Mouse (Mus musculus): Measurements from ENCODE around the gene Rad51.

DNA sequence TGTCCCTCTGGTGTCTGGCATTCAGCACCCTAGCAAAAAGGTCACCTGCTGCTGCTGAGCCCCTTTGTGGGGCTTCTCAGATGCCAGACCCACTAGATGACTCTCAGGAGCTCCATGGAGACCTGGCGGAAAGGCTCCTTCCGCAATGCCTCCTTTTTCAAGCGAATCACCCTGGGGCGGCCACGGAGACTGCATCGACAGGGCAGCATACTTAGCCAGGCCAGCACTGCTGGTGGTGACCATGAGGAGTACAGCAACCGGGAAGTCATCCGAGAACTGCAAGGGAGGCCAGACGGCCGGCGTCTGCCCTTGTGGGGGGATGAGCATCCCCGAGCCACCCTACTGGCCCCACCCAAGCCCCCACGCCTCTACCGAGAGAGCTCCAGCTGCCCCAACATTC, 62.3 kb downstream of the Rad51 start:
- TF ChIP-seq POLR2A (IDR thresholded peaks at IDR 0.05; ENCODE audit: insufficient read length, low read depth), result peak; percentile 7
- no peak for TF ChIP-seq MAX (IDR thresholded peaks at IDR 0.05; ENCODE audit: low read depth)
- TF ChIP-seq TCF12 (IDR thresholded peaks at IDR 0.05; ENCODE audit: insufficient read depth, poor library complexity, severe bottlenecking), result no peak
- no peak for TF ChIP-seq E2F4 (IDR thresholded peaks at IDR 0.05; ENCODE audit: insufficient read depth)
- no peak for TF ChIP-seq SRF (IDR thresholded peaks at IDR 0.05; ENCODE audit: control insufficient read depth, insufficient read length, low read depth)
- no peak for TF ChIP-seq USF1 (IDR thresholded peaks at IDR 0.05; ENCODE audit: low read depth)
- TF ChIP-seq REST (IDR thresholded peaks at IDR 0.05; ENCODE audit: insufficient read depth, insufficient read length), result no peak
- TF ChIP-seq TCF3 (IDR thresholded peaks at IDR 0.05; ENCODE audit: insufficient read length, low read depth), result no peak
- TF ChIP-seq MYOG (IDR thresholded peaks at IDR 0.05; ENCODE audit: control insufficient read depth in 1 of 3, insufficient read depth in 1 of 3, insufficient read length in 2 of 3, low read depth in 2 of 3), result no peak
